Mouse (Mus musculus) frontal cortex, postnatal 25 days (tissue): ENCODE measurements around the gene B4galnt2.

Experiments
- DNase-seq, 2 experiments: peaks; one replicate each; pipeline ENCODE4 v3.0.0; 2022; ENCODE audit warnings: low spot score in 2 of 2

B4galnt2 gene

DNA sequence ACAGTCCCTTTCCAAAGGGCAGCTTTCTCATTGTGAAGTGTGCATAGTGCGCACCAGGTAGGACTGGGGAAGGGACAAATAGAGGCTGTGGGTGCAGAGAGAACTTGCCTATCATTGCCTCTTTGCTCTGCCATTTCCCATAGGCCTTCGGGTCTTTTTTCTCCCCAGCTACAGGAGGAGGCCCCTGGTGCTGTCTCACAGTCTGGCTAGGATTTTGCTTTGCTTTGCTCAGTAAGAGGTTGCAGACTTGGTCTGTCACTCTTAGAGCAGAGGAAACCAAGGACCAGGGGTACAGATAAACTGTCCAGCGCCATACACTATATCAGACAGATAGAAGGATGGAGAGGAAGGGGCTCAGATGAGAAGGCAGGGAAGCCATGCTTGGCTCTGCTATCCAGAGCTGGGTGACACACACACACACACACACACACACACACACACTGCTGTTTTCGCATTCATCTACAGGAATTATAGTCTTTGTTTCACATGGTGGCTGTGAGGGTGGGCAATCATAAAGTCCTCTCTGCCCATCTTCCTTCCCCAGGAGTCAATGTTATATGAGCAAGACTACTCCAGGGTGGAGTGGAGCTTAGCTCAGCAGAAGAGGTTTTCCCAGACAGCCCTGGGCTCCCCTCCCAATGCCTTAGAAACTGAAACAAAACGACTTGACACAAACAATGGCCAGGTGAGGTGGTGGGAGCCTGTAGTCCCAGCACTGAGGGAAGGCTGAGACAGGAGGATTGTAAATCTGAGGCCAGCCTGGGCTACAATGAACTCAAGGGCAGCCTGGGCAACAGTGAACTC, 73.8 kb downstream of the B4galnt2 start:
- no peak for DNase-seq

DNA sequence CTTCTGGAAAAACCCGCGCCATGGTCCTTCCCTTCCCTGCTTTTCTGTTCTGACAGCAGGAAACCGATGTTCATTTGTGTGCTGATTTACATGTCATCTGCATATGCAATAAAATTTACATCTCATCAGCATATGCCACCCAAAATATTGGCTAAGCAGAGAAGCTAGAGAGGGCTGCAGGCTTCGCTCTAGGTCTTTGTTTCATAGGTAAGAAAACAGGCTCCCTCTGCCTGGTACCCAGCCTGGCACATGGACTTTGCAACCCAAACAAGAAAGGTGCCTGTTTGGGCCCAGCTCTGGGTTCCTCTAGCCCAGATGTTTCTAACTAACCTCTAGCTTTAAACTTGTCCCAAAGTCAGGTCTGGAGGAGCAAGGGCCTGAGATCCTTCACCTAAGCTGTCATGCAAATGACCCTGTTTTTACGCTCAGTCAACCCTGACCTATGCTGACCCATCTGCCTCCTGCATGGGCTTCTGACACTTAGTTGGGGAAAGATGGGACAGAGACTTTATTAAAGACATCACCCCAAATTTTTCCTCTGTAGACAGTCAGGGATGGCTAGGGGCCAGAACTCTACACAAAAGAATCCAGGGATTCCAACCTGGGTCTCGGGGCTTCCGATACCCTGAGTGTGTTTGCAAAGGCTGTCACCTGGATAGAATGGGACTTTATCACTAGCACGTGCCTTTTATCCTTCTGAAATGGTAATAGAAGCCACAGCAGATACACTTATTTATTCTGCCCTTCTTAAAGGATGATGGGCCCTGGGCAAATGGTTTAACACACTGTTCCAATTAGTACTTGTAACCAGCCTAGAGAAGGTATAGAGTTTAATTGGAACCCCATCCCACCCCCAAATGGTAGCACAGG, 75.5 kb downstream of the B4galnt2 start:
- no peak for DNase-seq

DNA sequence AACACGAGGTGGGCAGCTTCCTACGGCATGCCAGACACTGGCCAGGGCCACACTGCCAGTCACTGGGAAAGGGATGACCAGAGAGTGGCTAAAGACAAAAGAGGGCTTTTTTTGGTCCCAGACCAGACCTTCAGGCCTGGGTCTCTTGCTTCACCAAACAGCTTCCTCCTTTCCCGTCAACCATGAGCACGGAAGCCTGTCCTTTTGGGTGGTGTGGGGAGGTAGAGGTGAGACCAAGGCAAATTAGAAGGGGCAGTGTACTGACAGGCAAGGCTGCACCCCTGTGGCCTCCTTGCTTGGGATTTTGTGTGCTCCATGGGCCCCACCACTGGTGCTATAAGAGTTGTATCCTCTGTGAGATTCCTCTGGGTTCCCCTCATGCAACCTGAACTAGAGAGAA, 76.1 kb downstream of the B4galnt2 start:
- no peak for DNase-seq

DNA sequence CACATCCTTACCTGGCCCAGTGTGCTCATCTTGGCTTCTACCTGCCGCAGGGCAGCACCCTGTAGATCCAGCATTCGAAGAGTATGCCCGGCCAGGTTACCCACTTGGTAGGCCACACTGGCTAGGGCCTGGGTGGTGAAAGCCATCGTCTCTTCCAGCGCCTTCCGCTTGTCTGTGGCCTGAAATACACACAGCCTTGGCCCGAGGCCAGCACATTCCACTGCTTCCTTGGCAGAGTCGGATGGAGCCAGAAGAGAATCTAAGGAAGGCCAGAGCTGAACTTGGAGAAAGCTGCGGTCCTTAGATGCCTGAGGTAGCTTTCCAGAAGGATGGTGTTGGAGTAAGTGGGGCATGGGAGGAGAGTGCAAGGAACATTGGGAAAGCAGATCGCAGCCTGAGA, 77.6 kb downstream of the B4galnt2 start, which contains the start of gene Gngt2:
TSS of gene Gngt2 (plus strand) at position 158 of the 400 bp plus-strand sequence.
- DNase-seq = no peak

- DNase-seq = no peak
Measured at GRCm38 (mm10) chr11:95836433-95836832, 78.3 kb downstream of the B4galnt2 start.

- DNase-seq = no peak
Measured at GRCm38 (mm10) chr11:95835832-95836231, 78.9 kb downstream of the B4galnt2 start.

- no peak for DNase-seq
Measured at GRCm38 (mm10) chr11:95834742-95835710, 79.7 kb downstream of the B4galnt2 start.

GRCm38 (mm10) chr11:95834143-95834667, 80.5 kb downstream of the B4galnt2 start:
- DNase-seq = no peak

- DNase-seq = no peak
Measured at GRCm38 (mm10) chr11:95833631-95834142, 81.0 kb downstream of the B4galnt2 start.

GRCm38 (mm10) chr11:95833006-95833570, 81.6 kb downstream of the B4galnt2 start:
- DNase-seq = no peak

- no peak for DNase-seq
Measured at GRCm38 (mm10) chr11:95832129-95833005, 82.3 kb downstream of the B4galnt2 start.

DNA sequence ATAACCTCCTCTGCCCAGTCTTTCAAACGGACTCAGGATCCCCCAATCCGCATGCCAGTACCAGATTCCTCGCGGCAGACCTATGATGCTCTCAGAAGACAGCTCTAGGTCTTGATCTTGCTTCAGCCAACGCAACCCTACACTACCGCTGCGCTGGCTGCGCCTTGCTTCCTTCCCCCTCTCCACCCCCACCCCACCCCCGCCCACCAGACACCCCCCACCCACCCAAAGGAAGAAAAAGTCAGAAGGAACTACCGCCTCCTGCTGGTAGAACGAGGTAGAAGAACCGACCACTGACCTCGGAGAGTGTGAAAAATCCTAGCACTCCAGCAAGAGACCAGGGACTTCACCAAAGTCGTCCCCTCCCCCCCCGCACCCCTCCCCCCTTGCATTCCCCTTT, 83.0 kb downstream of the B4galnt2 start:
- no peak for DNase-seq

GRCm38 (mm10) chr11:95831276-95831619, 83.4 kb downstream of the B4galnt2 start:
- DNase-seq = no peak

DNA sequence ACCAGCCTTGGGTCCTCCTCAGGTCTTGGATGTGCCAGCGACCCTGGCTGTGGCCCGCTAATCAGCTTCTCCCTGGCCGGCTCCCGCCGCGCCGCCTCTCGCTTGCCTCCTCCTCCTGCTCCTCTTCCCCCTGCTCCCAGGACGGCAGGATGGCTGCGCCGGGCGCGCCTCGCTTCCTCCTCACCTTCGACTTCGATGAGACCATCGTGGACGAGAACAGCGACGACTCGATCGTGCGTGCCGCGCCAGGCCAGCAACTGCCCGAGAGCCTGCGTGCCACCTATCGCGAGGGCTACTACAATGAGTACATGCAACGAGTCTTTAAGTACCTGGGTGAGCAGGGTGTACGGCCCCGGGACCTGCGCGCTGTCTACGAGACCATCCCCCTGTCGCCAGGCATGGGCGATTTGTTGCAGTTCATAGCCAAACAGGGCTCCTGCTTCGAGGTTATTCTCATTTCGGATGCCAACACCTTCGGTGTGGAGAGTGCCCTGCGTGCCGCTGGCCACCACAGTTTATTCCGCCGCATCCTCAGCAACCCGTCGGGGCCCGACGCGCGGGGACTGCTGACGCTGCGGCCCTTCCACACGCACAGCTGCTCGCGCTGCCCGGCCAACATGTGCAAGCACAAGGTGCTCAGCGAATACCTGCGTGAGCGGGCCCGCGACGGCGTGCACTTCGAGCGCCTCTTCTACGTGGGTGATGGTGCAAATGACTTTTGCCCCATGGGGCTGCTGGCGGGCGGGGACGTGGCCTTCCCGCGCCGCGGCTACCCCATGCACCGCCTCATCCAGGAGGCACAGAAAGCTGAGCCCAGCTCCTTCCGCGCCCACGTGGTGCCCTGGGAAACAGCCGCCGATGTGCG, 84.0 kb downstream of the B4galnt2 start:
- DNase-seq = no peak

GRCm38 (mm10) chr11:95829526-95830050, 85.1 kb downstream of the B4galnt2 start:
- DNase-seq = no peak

DNA sequence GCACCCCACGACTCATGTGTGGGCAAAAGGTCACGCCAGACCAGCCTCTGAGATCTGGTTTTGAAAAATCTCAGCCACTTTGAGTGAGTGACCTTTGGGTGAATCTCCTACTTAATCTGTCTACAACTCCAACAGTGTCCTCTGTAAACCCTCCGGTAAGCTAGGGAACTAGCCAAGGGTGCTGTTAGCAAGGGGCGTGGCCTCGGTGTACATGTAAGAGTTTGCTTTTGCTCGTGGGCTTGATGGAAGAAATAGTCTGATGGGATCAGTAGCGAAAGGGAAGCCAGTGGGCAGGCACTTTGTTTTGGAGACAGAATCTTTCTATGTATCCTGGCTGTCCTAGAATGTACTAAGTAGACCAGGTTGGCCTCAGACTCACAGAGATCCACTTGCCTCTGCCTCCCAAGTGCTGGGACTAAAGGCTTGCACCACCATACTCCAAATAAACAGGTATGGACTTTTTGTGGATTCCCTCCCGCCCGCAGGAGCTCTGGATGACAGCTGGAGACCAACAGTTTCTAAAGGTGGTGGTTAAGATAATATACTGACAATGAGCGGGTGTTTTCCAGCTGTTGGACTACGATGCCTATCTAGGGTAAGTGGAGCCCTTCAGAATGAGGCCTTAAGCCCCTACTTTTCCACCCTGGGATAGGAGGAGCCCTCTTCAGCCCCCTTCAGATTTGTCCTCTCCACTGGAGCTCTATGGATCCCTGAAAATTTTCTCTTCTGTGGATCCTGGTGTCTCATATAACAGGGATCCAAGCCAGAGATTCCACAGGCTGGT, 86.3 kb downstream of the B4galnt2 start:
- DNase-seq = no peak

DNA sequence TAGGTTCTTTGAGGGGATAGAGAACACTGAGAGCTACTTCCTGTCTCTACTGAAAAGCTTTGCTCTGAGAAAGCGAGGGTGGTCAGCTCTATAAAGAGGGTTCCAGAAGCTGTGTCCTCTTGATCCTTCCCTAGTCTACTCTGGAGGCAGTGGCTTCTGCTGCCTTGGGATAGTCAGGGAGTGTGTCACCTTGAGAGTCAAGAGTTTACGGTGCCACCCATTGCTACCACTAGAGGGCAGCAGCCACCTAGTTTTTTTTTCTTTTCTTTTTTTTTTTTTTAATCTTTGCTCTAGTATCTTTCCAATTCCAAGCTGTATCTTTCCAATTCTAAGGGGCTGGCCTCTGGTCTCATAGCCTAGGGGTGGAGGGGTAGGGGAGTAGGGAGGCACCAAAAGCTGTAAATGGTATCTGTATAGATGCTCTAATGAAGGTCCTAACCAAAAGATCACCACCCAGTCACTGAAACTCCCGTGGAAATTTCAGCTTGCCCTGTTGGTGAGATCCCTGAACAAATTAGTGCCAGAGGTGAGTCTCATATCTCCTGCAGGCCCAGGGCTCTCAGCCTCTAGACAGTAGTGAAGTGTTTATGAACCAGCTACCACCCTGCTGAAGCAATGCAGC, 87.1 kb downstream of the B4galnt2 start:
- peak; percentile 70 to 73 for DNase-seq

DNA sequence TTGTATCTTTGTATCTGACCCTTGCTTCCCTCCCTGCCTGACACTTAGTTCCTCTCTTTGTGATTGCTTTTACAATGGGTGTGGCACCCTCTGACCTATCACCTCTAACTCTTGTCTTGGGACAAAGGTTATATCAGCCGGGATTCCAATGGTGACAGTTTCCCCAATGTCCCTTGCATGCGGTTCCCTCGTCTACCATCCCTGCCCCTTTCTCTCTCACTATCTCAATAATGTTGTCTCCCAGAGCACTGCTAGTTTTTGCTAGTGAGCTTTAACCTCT, 87.6 kb downstream of the B4galnt2 start:
- no peak for DNase-seq
